Mouse (Mus musculus): ENCODE measurements at regions not wholly inside any gene's neighbourhood (a gene's known extent, or its start where the extent isn't known, plus 50 kb on each side); places are given as distances from the start of the nearest gene placed in this dataset.
A peak's percentile ranks its signal among the peaks of the same experiment; 100 is the strongest.

- no peak overlapping the region for H3K27ac ChIP-seq (replicated peaks; ENCODE audit: low read depth, low read length)
- no peaks in the 10 kb centered on the region; the same call in 1 of the 2 replicates for H3K9me3 ChIP-seq (replicated peaks; ENCODE audit: control insufficient read depth, low read length)
- WGBS = 92% methylated on average over 4 of the region's 4 CpGs
- no peak for ATAC-seq (replicated peaks; ENCODE audit: insufficient number of reproducible peaks, low FRiP score, low TSS enrichment, low read depth)
- no peaks in the 10 kb centered on the region; the same call in 1 of the 2 replicates for H3K4me1 ChIP-seq (ENCODE audit: control insufficient read depth, insufficient read depth, low read length)
- H3K4me2 ChIP-seq (ENCODE audit: low read depth, low read length) = no peak overlapping the region
- 0 out of 2 replicates have a peak, but pooled peaks cover 2% of the 10 kb centered on the region for H3K27me3 ChIP-seq (ENCODE audit: control insufficient read depth, insufficient read depth, low read length)
- no peak for DNase-seq (ENCODE audit: low spot score)
- no peak overlapping the region for H3K4me3 ChIP-seq (ENCODE audit: low read depth, low read length)
- no peak overlapping the region for H3K9ac ChIP-seq (replicated peaks; ENCODE audit: low read length)
- H3K36me3 ChIP-seq (replicated peaks; ENCODE audit: control insufficient read depth, insufficient read depth, low read depth, low read length) = no peaks in the 10 kb centered on the region
Observed at GRCm38 (mm10) chr5:148807612-148808011, 121.5 kb downstream of the Katnal1 start.

- H3K9me3 ChIP-seq (replicated peaks; ENCODE audit: control insufficient read depth, low read length) = no peaks in the 10 kb centered on the region; the same call in 1 of the 2 replicates
- no peaks in the 10 kb centered on the region for H3K36me3 ChIP-seq (replicated peaks; ENCODE audit: control insufficient read depth, insufficient read depth, low read depth, low read length)
- H3K27ac ChIP-seq (replicated peaks; ENCODE audit: low read depth, low read length) = no peak overlapping the region
- no peaks in the 10 kb centered on the region; the same call in 1 of the 2 replicates for H3K4me1 ChIP-seq (ENCODE audit: control insufficient read depth, insufficient read depth, low read length)
- no peak overlapping the region for H3K4me2 ChIP-seq (ENCODE audit: low read depth, low read length)
- no peaks in the 10 kb centered on the region for H3K27me3 ChIP-seq (ENCODE audit: control insufficient read depth, insufficient read depth, low read length)
- ATAC-seq (replicated peaks; ENCODE audit: insufficient number of reproducible peaks, low FRiP score, low TSS enrichment, low read depth) (no peak), DNase-seq (ENCODE audit: low spot score) (no peak)
- H3K9ac ChIP-seq (replicated peaks; ENCODE audit: low read length) = no peak overlapping the region
- no peak overlapping the region for H3K4me3 ChIP-seq (ENCODE audit: low read depth, low read length)
- WGBS = 61% methylated on average over 3 of the region's 3 CpGs
Observed at GRCm38 (mm10) chr5:148805030-148805429, 124.1 kb downstream of the Katnal1 start.

- H3K9me3 ChIP-seq (replicated peaks; ENCODE audit: control insufficient read depth, low read length) = no peaks in the 10 kb centered on the region; the same call in 1 of the 2 replicates
- no peaks in the 10 kb centered on the region for H3K27me3 ChIP-seq (ENCODE audit: control insufficient read depth, insufficient read depth, low read length)
- DNase-seq (ENCODE audit: low spot score) (no peak), ATAC-seq (replicated peaks; ENCODE audit: insufficient number of reproducible peaks, low FRiP score, low TSS enrichment, low read depth) (no peak)
- H3K4me2 ChIP-seq (ENCODE audit: low read depth, low read length) = no peak overlapping the region
- H3K4me3 ChIP-seq (ENCODE audit: low read depth, low read length) = no peak overlapping the region
- WGBS = 84% methylated on average over 14 of the region's 14 CpGs
- H3K27ac ChIP-seq (replicated peaks; ENCODE audit: low read depth, low read length) = no peak overlapping the region
- no peaks in the 10 kb centered on the region for H3K4me1 ChIP-seq (ENCODE audit: control insufficient read depth, insufficient read depth, low read length)
- H3K36me3 ChIP-seq (replicated peaks; ENCODE audit: control insufficient read depth, insufficient read depth, low read depth, low read length) = no peaks in the 10 kb centered on the region
- no peak overlapping the region for H3K9ac ChIP-seq (replicated peaks; ENCODE audit: low read length)
Observed at GRCm38 (mm10) chr5:148803772-148804171, 125.3 kb downstream of the Katnal1 start.

- no peak overlapping the region for H3K4me2 ChIP-seq (ENCODE audit: low read depth, low read length)
- 81% methylated on average over 9 of the region's 9 CpGs for WGBS
- H3K4me3 ChIP-seq (ENCODE audit: low read depth, low read length) = no peak overlapping the region
- DNase-seq (ENCODE audit: low spot score) (no peak), ATAC-seq (replicated peaks; ENCODE audit: insufficient number of reproducible peaks, low FRiP score, low TSS enrichment, low read depth) (no peak)
- H3K9ac ChIP-seq (replicated peaks; ENCODE audit: low read length) = no peak overlapping the region
- H3K27me3 ChIP-seq (ENCODE audit: control insufficient read depth, insufficient read depth, low read length) = no peaks in the 10 kb centered on the region
- no peaks in the 10 kb centered on the region for H3K36me3 ChIP-seq (replicated peaks; ENCODE audit: control insufficient read depth, insufficient read depth, low read depth, low read length)
- H3K4me1 ChIP-seq (ENCODE audit: control insufficient read depth, insufficient read depth, low read length) = no peaks in the 10 kb centered on the region
- no peak overlapping the region for H3K27ac ChIP-seq (replicated peaks; ENCODE audit: low read depth, low read length)
- no peaks in the 10 kb centered on the region; the same call in 1 of the 2 replicates for H3K9me3 ChIP-seq (replicated peaks; ENCODE audit: control insufficient read depth, low read length)
Observed at GRCm38 (mm10) chr5:148802720-148803119, 126.4 kb downstream of the Katnal1 start.

GRCm38 (mm10) chr5:148798541-148798940 lies 130.6 kb downstream of the Katnal1 start:
- Histone ChIP-seq H3K4me1 (ENCODE audit: control insufficient read depth, insufficient read depth, low read length) (no peaks in the 10 kb centered on the region), H3K9ac (replicated peaks; ENCODE audit: low read length) (no peak overlapping the region), H3K27ac (replicated peaks; ENCODE audit: low read depth, low read length) (no peak overlapping the region), H3K9me3 (replicated peaks; ENCODE audit: control insufficient read depth, low read length) (no peaks in the 10 kb centered on the region), H3K4me3 (ENCODE audit: low read depth, low read length) (no peak overlapping the region), H3K36me3 (replicated peaks; ENCODE audit: control insufficient read depth, insufficient read depth, low read depth, low read length) (no peaks in the 10 kb centered on the region), H3K27me3 (ENCODE audit: control insufficient read depth, insufficient read depth, low read length) (no peaks in the 10 kb centered on the region), H3K4me2 (ENCODE audit: low read depth, low read length) (no peak overlapping the region)
- ATAC-seq (replicated peaks; ENCODE audit: insufficient number of reproducible peaks, low FRiP score, low TSS enrichment, low read depth) (no peak), DNase-seq (ENCODE audit: low spot score) (no peak)
- 72% methylated on average over 6 of the region's 6 CpGs for WGBS

GRCm38 (mm10) chr5:148796072-148796471 lies 133.0 kb downstream of the Katnal1 start:
- 44% methylated on average over 4 of the region's 4 CpGs for WGBS
- H3K4me3 ChIP-seq (ENCODE audit: low read depth, low read length) = no peak overlapping the region
- no peak for DNase-seq (ENCODE audit: low spot score)
- ATAC-seq (replicated peaks; ENCODE audit: insufficient number of reproducible peaks, low FRiP score, low TSS enrichment, low read depth) = no peak
- H3K9me3 ChIP-seq (replicated peaks; ENCODE audit: control insufficient read depth, low read length) = no peaks in the 10 kb centered on the region
- H3K4me2 ChIP-seq (ENCODE audit: low read depth, low read length) = no peak overlapping the region
- no peaks in the 10 kb centered on the region for H3K4me1 ChIP-seq (ENCODE audit: control insufficient read depth, insufficient read depth, low read length)
- no peaks in the 10 kb centered on the region for H3K36me3 ChIP-seq (replicated peaks; ENCODE audit: control insufficient read depth, insufficient read depth, low read depth, low read length)
- no peak overlapping the region for H3K9ac ChIP-seq (replicated peaks; ENCODE audit: low read length)
- no peak overlapping the region for H3K27ac ChIP-seq (replicated peaks; ENCODE audit: low read depth, low read length)
- H3K27me3 ChIP-seq (ENCODE audit: control insufficient read depth, insufficient read depth, low read length) = no peaks in the 10 kb centered on the region

GRCm38 (mm10) chr5:148794465-148794864 lies 134.7 kb downstream of the Katnal1 start:
- H3K9ac ChIP-seq (replicated peaks; ENCODE audit: low read length) = no peak overlapping the region
- 40% methylated on average over 15 of the region's 15 CpGs for WGBS
- H3K27me3 ChIP-seq (ENCODE audit: control insufficient read depth, insufficient read depth, low read length) = no peaks in the 10 kb centered on the region
- H3K4me2 ChIP-seq (ENCODE audit: low read depth, low read length) = no peak overlapping the region
- H3K4me1 ChIP-seq (ENCODE audit: control insufficient read depth, insufficient read depth, low read length) = no peaks in the 10 kb centered on the region
- DNase-seq (ENCODE audit: low spot score) = peak; percentile 73
- H3K27ac ChIP-seq (replicated peaks; ENCODE audit: low read depth, low read length) = no peak overlapping the region
- H3K4me3 ChIP-seq (ENCODE audit: low read depth, low read length) = no peak overlapping the region
- ATAC-seq (replicated peaks; ENCODE audit: insufficient number of reproducible peaks, low FRiP score, low TSS enrichment, low read depth) = no peak
- no peaks in the 10 kb centered on the region for H3K9me3 ChIP-seq (replicated peaks; ENCODE audit: control insufficient read depth, low read length)
- H3K36me3 ChIP-seq (replicated peaks; ENCODE audit: control insufficient read depth, insufficient read depth, low read depth, low read length) = no peaks in the 10 kb centered on the region

GRCm38 (mm10) chr5:148792736-148793440 lies 136.2 kb downstream of the Katnal1 start:
- Histone ChIP-seq H3K9ac (replicated peaks; ENCODE audit: low read length) (no peak overlapping the region), H3K27ac (replicated peaks; ENCODE audit: low read depth, low read length) (no peak overlapping the region), H3K9me3 (replicated peaks; ENCODE audit: control insufficient read depth, low read length) (no peaks in the 10 kb centered on the region), H3K4me2 (ENCODE audit: low read depth, low read length) (no peak overlapping the region), H3K4me1 (ENCODE audit: control insufficient read depth, insufficient read depth, low read length) (no peaks in the 10 kb centered on the region), H3K27me3 (ENCODE audit: control insufficient read depth, insufficient read depth, low read length) (no peaks in the 10 kb centered on the region), H3K4me3 (ENCODE audit: low read depth, low read length) (no peak overlapping the region), H3K36me3 (replicated peaks; ENCODE audit: control insufficient read depth, insufficient read depth, low read depth, low read length) (no peaks in the 10 kb centered on the region)
- ATAC-seq (replicated peaks; ENCODE audit: insufficient number of reproducible peaks, low FRiP score, low TSS enrichment, low read depth) = no peak
- 10% methylated on average over 14 of the region's 14 CpGs for WGBS
- peak; percentile 91 for DNase-seq (ENCODE audit: low spot score)
